Mouse (Mus musculus): Measurements from ENCODE around the gene Gpx8. TPM values are rescaled to one million over a fixed set of nuclear protein-coding genes. Genes with fewer than 3 reads are reported as not detected.
A peak's percentile ranks its signal among the peaks of the same experiment; 100 is the strongest.
"Not testable (repeated sequence)": the region's sequence is repeated elsewhere in the genome, so short reads cannot be mapped to it uniquely, and the experiment has no call there.

Gpx8 gene
- polyA plus RNA-seq, 1 experiment from 2014 or later = 62.8 TPM

- Histone ChIP-seq H3K4me3 (no peak overlapping the region), H3K9ac (no peak overlapping the region), H3K27ac (no peak overlapping the region), H3K27me3 (peaks cover 2% of the 10 kb centered on the region; the same call in 1 of the 2 replicates), H3K4me2 (no peak overlapping the region), H3K36me3 (ENCODE audit: poor library complexity, severe bottlenecking) (no peaks in the 10 kb centered on the region), H3K9me3 (replicated peaks) (no peaks in the 10 kb centered on the region), H3K4me1 (no peaks in the 10 kb centered on the region)
- 85% methylated on average over 2 of the region's 2 CpGs for WGBS
- no peak for ATAC-seq
These were observed 24.7 kb downstream of the Gpx8 start for GRCm38 (mm10) chr13:113021521-113021920.

DNA sequence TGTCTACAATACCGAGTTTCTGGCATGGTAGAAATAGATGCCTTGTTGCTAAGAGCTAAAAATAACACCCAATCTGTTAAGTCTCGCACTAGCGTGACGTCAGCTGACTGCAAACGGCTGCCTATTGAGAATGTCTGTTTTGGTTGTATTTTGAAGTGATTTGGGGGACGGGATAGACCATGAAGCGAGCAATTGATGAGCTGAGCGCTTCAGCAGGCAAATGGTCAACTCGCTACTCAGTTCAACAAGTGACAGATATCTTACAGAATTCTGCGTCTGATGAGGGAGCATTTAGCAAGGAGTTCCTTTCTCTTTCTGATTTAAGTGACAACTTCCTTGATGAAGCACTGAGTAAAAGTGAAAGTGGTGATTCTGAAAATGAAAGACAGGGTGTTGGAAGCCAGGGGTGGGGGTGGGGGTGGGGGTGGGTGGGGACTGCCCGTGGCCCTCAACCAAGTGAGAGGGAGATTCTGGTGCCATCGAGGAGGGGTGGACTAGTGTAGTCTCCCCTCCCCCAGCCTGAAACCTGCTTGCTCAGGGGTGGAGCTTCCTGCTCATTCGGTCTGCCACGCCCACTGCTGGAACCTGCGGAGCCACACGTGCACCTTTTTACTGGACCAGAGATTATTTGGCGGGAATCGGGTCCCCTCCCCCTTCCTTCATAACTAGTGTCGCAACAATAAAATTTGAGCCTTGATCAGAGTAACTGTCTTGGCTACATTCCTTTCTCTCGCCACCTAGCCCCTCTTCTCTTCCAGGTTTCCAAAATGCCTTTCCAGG lies 32.8 kb downstream of the Gpx8 start:
- H3K27me3 ChIP-seq; H3K4me3 ChIP-seq; H3K36me3 ChIP-seq (ENCODE audit: poor library complexity, severe bottlenecking); H3K4me1 ChIP-seq; H3K9ac ChIP-seq; H3K9me3 ChIP-seq (replicated peaks); H3K27ac ChIP-seq: not testable (repeated sequence)
- H3K4me2 ChIP-seq = peak overlapping the region; percentile 19; the same call in 1 of the 2 replicates
- ATAC-seq = peak; percentile 91; the same call in 1 of the 2 replicates
- WGBS = 58% methylated on average over 20 of the region's 20 CpGs

GRCm38 (mm10) chr13:113012683-113013082 lies 33.5 kb downstream of the Gpx8 start:
- ATAC-seq = peak; percentile 76; the same call in 1 of the 2 replicates
- Histone ChIP-seq H3K27ac (no peak overlapping the region), H3K36me3 (ENCODE audit: poor library complexity, severe bottlenecking) (no peaks in the 10 kb centered on the region), H3K27me3 (no peaks in the 10 kb centered on the region), H3K4me2 (no peak overlapping the region; the same call in 1 of the 2 replicates), H3K9me3 (replicated peaks) (no peaks in the 10 kb centered on the region), H3K4me1 (no peaks in the 10 kb centered on the region), H3K4me3 (no peak overlapping the region), H3K9ac (no peak overlapping the region)
- WGBS = 77% methylated on average over 6 of the region's 6 CpGs

DNA sequence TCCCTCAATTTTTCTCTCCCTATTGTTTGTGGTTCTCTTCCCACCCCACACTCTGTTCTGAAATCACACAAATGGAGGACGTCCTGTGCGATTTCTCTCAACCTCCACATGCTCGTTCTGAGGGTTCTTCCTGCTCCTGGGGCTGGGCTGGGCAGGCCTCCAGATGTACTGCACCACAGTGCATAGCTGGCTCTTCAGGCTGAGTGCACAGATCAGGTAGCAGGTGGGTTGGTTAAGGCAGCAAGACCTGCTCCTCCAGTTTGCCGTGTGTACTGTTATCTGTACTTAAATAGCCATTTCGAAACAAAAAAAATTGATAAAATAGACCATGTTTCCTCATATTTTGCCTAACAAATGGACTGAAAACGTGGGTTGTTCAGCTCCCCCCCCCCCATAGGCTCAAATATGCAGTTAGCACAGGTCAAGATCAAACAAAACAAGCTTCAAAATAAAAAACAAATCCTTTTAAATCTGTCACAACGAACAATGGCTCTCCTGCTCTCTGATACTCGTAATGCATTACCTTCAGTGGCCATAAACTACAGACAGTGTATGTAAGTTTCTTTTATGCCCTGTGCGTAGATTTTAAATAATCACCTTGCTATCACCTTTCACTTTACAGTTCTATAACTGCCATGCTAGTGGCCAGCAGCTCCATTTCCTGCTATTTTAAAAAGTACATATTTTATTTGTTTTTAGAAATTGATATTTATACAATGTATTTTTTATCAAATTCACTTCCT lies 45.5 kb downstream of the Gpx8 start:
- no peak overlapping the region for H3K4me3 ChIP-seq
- no peaks in the 10 kb centered on the region for H3K9me3 ChIP-seq (replicated peaks)
- WGBS = 76% methylated on average over 9 of the region's 9 CpGs
- peaks cover 61% of the 10 kb centered on the region for H3K27me3 ChIP-seq
- ATAC-seq = no peak
- H3K4me1 ChIP-seq = peaks cover 9% of the 10 kb centered on the region; the same call in 1 of the 2 replicates
- H3K27ac ChIP-seq = no peak overlapping the region
- no peaks in the 10 kb centered on the region for H3K36me3 ChIP-seq (ENCODE audit: poor library complexity, severe bottlenecking)
- H3K9ac ChIP-seq = no peak overlapping the region
- no peak overlapping the region for H3K4me2 ChIP-seq

GRCm38 (mm10) chr13:113000090-113000489 lies 46.1 kb downstream of the Gpx8 start:
- H3K27me3 ChIP-seq = peaks cover 67% of the 10 kb centered on the region
- H3K4me2 ChIP-seq = no peak overlapping the region
- H3K9ac ChIP-seq = no peak overlapping the region
- H3K4me3 ChIP-seq = no peak overlapping the region
- H3K9me3 ChIP-seq (replicated peaks) = no peaks in the 10 kb centered on the region
- H3K27ac ChIP-seq = no peak overlapping the region
- no peaks in the 10 kb centered on the region for H3K36me3 ChIP-seq (ENCODE audit: poor library complexity, severe bottlenecking)
- 80% methylated on average over 3 of the region's 3 CpGs for WGBS
- no peak for ATAC-seq
- peaks cover 9% of the 10 kb centered on the region; the same call in 1 of the 2 replicates for H3K4me1 ChIP-seq

DNA sequence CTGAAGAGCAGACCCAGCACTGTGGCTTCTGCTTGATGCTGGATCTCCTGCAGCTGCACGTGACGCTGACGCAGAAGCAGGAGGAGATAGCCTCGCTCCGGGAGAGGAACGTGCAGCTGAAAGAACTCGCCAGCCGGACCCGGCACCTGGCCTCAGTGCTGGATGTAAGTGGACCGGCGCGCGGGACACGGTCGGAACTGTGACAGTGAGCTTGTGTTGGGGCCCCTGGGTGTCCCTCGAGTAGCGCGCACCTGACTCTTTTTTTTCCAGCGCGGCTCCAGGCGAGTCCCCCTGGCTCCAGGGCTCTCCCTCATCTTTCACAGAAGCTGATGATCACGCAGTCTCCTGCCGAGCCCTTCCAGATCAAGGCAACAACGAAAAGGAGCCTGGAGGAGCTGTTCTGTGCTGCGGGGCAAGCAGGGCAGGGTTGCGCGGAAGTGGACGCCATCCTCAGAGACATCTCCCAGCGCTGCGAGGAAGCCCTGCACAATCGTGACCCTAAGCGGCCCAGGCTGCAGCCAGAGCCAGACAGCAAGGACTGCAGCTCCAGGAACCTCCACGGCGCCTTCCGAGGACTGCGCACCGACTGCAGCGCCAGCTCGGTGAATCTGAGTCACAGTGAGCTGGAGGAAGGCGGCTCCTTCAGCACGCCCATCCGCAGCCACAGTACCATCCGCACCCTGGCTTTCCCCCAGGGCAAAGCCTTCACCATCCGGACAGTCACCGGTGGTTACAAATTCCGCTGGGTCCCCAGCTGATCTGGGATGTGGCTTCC lies 47.6 kb downstream of the Gpx8 start:
- peak overlapping the region; percentile 43 for H3K4me3 ChIP-seq
- peaks cover 82% of the 10 kb centered on the region for H3K27me3 ChIP-seq
- no peaks in the 10 kb centered on the region for H3K36me3 ChIP-seq (ENCODE audit: poor library complexity, severe bottlenecking)
- peak overlapping the region; percentile 82 for H3K4me2 ChIP-seq
- ATAC-seq = peak; percentile 66
- no peak overlapping the region for H3K27ac ChIP-seq
- peaks cover 19% of the 10 kb centered on the region for H3K4me1 ChIP-seq
- 1% methylated on average over 46 of the region's 46 CpGs for WGBS
- H3K9me3 ChIP-seq (replicated peaks) = no peaks in the 10 kb centered on the region
- H3K9ac ChIP-seq = peak overlapping the region; percentile 65

DNA sequence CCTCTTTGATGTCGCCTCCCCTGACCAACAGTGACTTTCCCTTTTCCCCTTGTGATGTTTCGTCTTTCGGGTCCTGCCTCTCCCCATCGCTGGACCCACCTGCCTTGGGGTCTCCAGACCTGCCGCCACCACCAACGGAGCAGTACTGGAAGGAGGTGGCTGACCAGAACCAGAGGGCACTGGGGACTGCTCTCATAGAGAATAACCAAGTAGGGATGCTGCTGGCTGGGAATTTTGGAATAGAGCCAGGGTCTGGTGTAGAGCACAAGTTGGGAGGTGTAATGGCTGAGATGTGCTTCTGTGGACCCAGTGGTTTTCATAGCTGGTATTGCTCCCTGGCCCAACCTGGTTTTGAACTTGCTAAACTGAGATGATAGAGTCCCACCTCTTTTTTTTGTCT lies 48.8 kb downstream of the Gpx8 start:
- ATAC-seq = no peak
- no peaks in the 10 kb centered on the region for H3K9me3 ChIP-seq (replicated peaks)
- H3K4me3 ChIP-seq = no peak overlapping the region
- peaks cover 87% of the 10 kb centered on the region for H3K27me3 ChIP-seq
- H3K4me2 ChIP-seq = no peak overlapping the region
- WGBS = 61% methylated on average over 6 of the region's 6 CpGs
- H3K27ac ChIP-seq = no peak overlapping the region
- no peak overlapping the region for H3K9ac ChIP-seq
- peaks cover 23% of the 10 kb centered on the region for H3K4me1 ChIP-seq
- H3K36me3 ChIP-seq (ENCODE audit: poor library complexity, severe bottlenecking) = no peaks in the 10 kb centered on the region

- no peaks in the 10 kb centered on the region for H3K36me3 ChIP-seq (ENCODE audit: poor library complexity, severe bottlenecking)
- H3K27me3 ChIP-seq = peaks cover 91% of the 10 kb centered on the region
- H3K4me3 ChIP-seq = no peak overlapping the region
- no peak overlapping the region for H3K27ac ChIP-seq
- H3K9me3 ChIP-seq (replicated peaks) = no peaks in the 10 kb centered on the region
- WGBS = 56% methylated on average over 4 of the region's 4 CpGs
- ATAC-seq = no peak
- H3K4me1 ChIP-seq = peaks cover 23% of the 10 kb centered on the region
- no peak overlapping the region for H3K4me2 ChIP-seq
- no peak overlapping the region for H3K9ac ChIP-seq
These were observed 49.8 kb downstream of the Gpx8 start for GRCm38 (mm10) chr13:112996407-112996806.

DNA sequence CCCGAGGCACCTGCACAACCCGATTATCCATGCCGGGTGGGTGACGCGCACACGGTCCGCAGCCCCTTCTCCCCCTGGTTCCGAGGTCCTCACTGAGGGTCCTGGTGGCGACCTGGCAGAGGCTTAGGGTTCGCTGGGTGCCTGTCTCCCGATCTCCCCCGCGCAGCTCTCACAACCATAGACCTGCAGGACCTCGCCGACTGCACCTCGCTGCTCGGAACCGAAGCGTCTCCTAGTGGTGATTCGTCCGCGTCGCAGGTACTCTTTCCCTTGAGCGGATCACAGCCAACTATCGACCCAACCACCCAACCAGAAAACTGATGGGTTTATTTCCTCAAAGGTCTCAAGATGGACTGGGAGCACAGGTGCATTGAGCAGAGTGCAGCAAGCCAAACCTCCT lies 52.0 kb downstream of the Gpx8 start:
- WGBS = 0% methylated on average over 25 of the region's 25 CpGs
- peak overlapping the region; percentile 48 for H3K4me3 ChIP-seq
- no peak overlapping the region for H3K27ac ChIP-seq
- ATAC-seq = peak; percentile 67
- H3K9ac ChIP-seq = peak overlapping the region; percentile 59
- no peaks in the 10 kb centered on the region for H3K9me3 ChIP-seq (replicated peaks)
- H3K36me3 ChIP-seq (ENCODE audit: poor library complexity, severe bottlenecking) = no peaks in the 10 kb centered on the region
- peaks cover 95% of the 10 kb centered on the region for H3K27me3 ChIP-seq
- H3K4me2 ChIP-seq = peak overlapping the region; percentile 93
- H3K4me1 ChIP-seq = peaks cover 32% of the 10 kb centered on the region

- H3K27ac ChIP-seq = no peak within 1 kb of the TSS
- H3K36me3 ChIP-seq (ENCODE audit: poor library complexity, severe bottlenecking) = no peaks in the 10 kb centered on the region
- peaks cover 95% of the 10 kb centered on the region for H3K27me3 ChIP-seq
- under 1% methylated on average over 59 of the region's 63 CpGs for WGBS
- peaks cover 34% of the 10 kb centered on the region for H3K4me1 ChIP-seq
- peak; percentile 53 for ATAC-seq
- peak within 1 kb of the TSS; percentile 48 for H3K4me3 ChIP-seq
- peak within 1 kb of the TSS; percentile 59 for H3K9ac ChIP-seq
- H3K9me3 ChIP-seq (replicated peaks) = no peaks in the 10 kb centered on the region
- H3K4me2 ChIP-seq = peak within 1 kb of the TSS; percentile 93
These were observed 52.6 kb downstream of the Gpx8 start, which contains the start of gene Mcidas for GRCm38 (mm10) chr13:112993531-112994152. Gene Mcidas (plus strand): TSS chr13:112993845.

Data from forebrain, embryonic 13.5 days (tissue).